Mouse (Mus musculus) gastrocnemius, postnatal 36 days (tissue): ENCODE measurements around the gene Dhh. TPM values are rescaled to one million over a fixed set of nuclear protein-coding genes. Genes with fewer than 3 reads are reported as not detected.

Experiments
- DNase-seq, 2 experiments: peaks; one replicate each; pipeline ENCODE4 v3.0.0; 2022
- intact Hi-C: fragments of 180-260 bp; cut with DNase I; formaldehyde crosslinking; loops from one replicate; pipeline ENCODE4 v1.15.1; 2025
- total RNA-seq, 2 experiments: library from RNA; stranded (reverse); gene quantifications; 2 replicates each; pipeline ENCODE4 v1.2.3; 2021

Gene Dhh
- total RNA-seq, 2 experiments from 2014 or later: 0.41 to 0.96 TPM

- intact Hi-C loops: loop anchor here (5.0 kb wide), 1 partner anchor 34 kb away; the partner anchor contains the start of gene Lmbr1l
- DNase-seq: no peak
These were observed 14.7 kb downstream of the Dhh start for GRCm38 (mm10) chr15:98883661-98884060.

DNA sequence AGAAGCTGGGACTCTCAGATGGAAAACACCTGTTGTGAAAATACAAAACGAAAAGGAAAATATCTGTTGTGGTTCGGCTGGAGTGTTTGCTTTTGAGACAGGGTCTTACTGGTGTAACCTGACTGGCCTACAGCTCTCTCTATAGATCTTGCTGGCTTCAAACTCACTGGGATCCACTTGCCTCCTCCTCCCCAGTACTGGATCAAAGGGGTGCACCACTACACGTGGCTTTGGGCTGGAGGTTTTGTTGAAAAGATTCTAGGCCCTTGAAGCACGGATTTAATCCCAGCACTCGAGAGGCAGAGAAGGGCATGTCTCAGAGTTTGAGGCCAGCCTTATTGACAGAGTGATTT is 16.7 kb downstream of the Dhh start:
- intact Hi-C loops: loop anchor here (5.0 kb wide), 1 partner anchor 36 kb away; the partner anchor contains the start of gene Lmbr1l
- DNase-seq: no peak

DNA sequence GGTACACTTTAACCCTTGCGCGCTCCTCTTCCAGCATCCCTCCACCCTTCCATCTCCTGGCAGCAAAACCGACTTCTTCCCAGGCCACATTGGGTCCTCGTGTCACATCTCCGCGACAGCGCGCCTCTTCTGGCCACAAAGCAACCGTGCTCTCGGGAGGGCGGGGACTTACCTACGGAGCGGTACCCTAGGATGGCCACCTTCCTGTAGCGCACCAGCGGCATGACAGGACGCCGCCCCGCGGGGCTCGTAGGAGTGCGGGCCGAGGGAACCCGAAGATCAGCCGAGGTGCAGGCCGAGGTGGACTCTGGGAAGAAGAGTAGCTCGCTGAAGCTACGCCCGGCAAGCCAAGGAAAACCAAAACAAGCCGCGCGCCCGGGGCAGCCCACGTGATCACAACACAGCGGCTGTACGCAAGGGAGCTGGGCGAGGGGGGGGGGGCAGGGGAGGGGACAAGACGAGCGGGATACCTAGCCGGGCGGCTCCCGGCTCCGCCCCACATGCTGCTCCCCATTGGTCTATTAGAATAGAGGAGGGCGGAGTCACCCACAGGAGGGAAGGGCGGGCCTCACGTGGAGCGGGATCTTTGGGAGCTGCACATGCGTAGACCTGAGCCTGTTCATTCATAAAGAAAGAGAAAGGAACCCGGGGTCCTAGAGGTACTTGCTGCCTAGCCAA is 17.2 kb downstream of the Dhh start:
- peak; percentile 81 to 88 for DNase-seq
- intact Hi-C loops: loop anchor here (5.0 kb wide), 1 partner anchor 36 kb away; the partner anchor contains the start of gene Lmbr1l

DNA sequence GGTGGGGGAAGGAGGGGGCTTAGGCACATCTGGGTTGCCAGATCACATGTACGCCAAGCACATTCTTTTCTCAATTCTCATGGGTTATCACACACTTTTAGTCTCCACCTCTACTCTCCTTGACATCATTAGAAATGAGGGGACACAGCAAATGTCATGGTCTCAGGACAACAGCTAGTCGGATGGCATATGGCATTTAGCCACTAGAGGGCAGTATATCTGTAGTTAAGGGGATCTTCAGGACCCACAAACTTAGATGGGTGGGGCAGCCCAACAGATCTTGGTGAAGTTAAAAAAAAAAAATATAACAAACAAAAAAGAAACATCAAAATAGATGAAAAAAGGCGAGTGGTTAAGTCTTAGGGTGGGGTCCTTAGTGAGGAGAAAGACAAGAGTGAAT is 21.0 kb downstream of the Dhh start:
- intact Hi-C loops: loop anchor here (5.0 kb wide), 2 partner anchors 50 to 120 kb away; no protein-coding TSS in a partner anchor
- DNase-seq: peak in 1 of 2 experiments; percentile 58

DNA sequence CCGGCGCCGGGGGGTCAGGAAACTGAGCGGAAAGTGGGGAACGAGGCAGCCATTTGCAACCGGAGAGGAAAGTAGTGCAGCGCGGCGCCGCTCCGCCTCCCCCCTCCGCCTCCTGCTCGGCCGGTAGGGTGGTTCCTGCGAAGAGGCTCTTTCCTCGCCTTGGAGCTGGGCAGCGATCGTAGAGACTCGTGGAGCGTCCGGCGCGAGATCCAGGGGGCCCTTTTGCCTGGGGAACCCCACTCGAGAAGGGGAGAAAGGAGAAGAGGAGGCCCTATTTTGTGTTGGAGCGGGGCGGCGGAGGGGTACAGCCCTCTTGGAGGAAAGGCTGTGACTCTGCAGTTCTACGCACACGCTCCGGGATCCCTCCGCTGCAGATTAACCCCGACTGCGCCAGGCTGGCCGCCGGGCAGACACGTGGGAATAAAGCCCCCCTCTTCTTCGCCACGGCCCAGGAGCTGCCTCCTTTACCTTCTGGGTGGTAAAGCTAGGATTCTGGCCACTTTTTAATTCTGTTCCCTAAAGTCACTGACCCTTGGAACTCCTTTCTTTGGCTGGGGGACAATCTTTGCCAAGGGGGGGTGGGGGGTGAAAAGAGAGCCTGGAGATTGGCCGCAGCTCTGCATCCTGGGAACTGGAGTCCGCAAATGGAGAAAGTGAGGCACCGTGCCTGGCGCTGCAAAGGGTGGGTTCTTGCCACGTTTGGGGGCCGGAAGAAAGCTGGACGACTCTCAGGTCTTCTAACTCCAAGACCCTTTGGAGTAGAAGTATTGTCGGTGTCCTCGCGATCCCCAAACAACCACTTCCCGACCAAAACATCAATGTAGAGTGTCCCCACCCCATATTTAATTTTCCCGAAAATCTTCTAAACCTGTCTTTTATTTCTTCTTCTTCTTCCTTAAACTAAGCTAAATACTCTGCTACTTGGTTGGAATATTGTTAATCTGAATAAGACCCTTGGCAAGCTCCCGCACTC is 26.1 kb downstream of the Dhh start:
- DNase-seq: peak; percentile 87 to 95
- intact Hi-C loops: no loop called here

DNA sequence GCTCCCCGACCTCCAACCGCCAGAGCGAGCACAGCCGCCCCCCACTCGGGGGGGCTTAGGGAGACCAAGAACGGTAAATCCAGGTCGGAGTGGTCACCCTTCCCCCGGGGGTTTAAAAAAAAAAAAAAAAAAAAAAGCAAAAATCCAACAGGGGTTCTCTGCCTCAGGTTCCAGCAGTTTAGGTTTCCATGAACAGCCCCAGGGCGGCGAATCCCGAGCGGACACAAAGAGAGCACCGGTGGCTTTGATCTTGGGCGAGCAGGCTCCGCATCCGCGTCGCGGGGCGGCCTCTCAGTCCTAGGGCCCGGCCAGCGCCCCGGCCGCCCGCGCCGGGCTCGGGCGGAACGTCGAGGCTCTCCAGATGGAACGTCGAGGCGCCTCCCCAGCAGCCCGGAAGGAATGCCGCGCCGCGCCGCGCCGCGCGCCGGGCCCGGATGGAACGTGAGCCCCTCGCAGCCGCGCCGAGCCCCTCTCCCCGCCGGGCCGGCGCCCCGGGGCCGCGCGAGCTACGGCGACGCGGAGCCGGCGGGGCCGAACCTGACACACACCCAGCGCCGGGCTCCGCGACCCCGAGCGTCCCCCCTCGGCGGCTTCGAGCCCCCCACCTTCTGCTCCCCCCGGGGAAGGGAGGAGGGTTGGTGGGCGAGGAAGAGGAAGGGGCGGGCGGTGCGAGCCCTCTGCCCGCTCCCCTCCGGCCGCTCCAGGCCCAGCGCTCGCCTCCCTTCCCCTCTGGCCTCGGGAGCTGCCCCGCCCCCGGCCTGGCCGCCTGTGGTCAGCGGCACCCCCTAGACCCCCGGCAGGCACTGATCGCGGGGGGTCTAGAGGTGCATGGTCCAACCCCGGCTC is 27.0 kb downstream of the Dhh start, which contains the start of gene Kmt2d:
Gene Kmt2d (minus strand): TSS at position 135 of the 846 bp plus-strand sequence.
- DNase-seq: no peak
- intact Hi-C loops: no loop called here

DNA sequence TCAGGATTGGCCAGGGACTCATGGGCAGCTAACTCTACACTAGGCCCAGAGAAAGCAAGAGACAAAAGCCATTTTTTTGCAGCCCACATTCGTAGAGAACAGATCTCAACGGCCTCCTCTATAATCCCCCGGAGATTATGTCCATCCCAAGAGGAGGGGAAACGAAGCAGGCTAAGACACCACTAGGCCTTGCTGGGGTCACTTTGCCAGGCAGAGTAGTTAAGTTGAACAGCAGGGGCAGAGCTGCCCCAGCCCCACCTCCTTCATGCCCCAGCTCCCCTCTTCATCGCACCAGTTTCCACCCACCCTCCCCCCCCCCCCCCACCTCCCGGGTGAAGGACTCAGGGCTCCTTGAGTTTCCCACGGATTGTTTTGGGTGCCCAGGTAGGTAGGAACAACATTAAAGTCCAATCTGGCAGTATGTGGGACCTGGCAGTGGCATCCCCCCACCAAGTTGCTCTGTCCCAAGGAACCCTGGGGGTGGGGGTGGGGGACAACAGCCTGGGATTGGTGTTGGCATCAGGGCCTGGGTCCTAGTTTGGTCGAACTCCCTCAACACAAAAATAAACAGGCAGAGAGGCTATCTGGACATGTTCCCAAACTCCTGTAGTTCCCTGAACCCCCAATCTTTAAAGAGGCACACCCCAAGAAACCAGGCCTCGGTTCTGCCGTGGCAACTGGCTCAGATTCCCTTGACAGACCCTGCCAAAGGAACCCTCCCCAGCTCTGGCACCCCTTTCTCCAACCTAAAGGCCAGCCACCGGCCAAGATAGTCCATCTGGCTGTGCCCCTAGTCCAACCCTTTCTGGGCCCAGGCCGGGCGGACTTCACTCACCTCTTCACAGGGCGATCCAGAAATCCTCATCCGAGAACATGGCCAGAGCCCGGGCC is 27.9 kb downstream of the Dhh start:
- peak; percentile 53 to 58 for DNase-seq

GRCm38 (mm10) chr15:98869342-98870178 is 28.8 kb downstream of the Dhh start:
- no peak for DNase-seq
- intact Hi-C loops: loop anchor here (5.0 kb wide), 1 partner anchor 37 kb away; the partner anchor contains the start of gene Prkag1

More for the DNA sequence above, 27.9 kb downstream of the Dhh start:
- intact Hi-C loops: no loop called here

GRCm38 (mm10) chr15:98868346-98869063 is 29.8 kb downstream of the Dhh start:
- DNase-seq: no peak
- intact Hi-C loops: loop anchor here (5.0 kb wide), 1 partner anchor 36 kb away; the partner anchor contains the start of gene Prkag1

GRCm38 (mm10) chr15:98867321-98867720 is 31.0 kb downstream of the Dhh start:
- intact Hi-C loops: loop anchor here (5.0 kb wide), 1 partner anchor 35 kb away; the partner anchor contains the start of gene Prkag1
- no peak for DNase-seq

DNA sequence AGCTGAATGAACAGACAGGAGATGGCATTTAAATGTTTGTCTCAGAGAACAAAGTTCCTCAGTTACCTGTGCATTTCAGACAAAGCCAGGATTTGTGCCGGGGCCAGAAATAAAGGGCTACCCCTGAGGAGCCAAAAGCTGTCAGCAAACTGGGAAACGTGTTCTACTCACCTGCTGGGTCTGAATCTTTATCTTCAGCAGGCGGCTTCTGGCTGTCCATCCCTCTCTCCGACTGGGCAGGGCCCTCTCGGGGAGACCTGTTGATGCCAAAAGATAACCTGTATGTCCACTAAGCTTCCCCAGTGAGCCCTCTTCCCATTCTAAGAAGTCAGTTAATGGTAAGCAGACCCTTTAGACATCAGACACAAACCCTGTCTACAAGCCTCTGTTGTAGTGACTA is 31.8 kb downstream of the Dhh start:
- intact Hi-C loops: loop anchor here (5.0 kb wide), 1 partner anchor 34 kb away; the partner anchor contains the start of gene Prkag1
- DNase-seq: no peak

DNA sequence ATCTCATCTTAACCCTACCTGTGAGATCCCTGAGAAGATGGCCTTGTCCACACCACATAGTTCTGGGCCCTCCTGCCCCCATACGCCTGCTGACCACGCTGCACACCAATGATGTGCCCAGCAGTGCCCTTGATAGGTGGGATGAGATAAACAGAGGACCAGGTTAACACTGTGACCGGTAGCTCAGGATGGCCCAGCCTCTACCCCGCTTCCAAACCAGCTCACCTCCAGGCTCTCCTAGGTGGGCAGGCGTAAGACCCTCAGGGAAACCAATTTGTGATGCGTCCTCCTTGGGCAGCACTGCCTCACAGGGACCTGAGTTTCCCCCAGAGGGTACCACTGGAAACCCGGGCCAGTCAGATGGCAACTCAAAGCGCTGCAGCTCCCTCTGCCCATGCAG is 32.6 kb downstream of the Dhh start:
- no peak for DNase-seq
- intact Hi-C loops: loop anchor here (5.0 kb wide), 1 partner anchor 33 kb away; the partner anchor contains the start of gene Prkag1

- no peak for DNase-seq
- intact Hi-C loops: loop anchor here (5.0 kb wide), 1 partner anchor 33 kb away; the partner anchor contains the start of gene Prkag1
These were observed 33.4 kb downstream of the Dhh start for GRCm38 (mm10) chr15:98864951-98865350.

DNA sequence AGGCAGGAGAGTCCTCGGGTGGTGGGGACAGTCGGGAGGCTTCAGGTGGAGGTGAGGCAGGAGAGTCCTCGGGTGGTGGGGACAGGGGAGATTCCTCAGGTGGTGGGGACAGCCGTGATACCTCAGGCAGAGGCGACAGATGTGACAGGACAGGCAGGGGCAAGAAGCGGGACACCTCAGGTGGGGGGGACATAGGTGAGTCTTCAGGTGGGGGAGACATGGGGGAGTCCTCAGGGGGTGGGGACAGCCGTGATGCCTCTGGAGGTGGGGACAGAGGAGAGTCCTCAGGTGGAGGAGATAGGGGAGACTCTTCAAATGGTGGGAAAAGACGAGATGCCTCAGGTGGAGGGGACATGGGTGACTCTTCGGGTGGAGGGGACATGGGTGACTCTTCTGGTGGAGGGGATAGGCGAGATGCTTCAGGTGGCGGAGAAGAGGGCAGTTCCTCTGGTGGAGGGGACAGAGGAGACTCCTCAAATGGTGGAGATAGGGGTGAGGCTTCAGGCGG is 34.8 kb downstream of the Dhh start:
- intact Hi-C loops: no loop called here
- no peak for DNase-seq

DNA sequence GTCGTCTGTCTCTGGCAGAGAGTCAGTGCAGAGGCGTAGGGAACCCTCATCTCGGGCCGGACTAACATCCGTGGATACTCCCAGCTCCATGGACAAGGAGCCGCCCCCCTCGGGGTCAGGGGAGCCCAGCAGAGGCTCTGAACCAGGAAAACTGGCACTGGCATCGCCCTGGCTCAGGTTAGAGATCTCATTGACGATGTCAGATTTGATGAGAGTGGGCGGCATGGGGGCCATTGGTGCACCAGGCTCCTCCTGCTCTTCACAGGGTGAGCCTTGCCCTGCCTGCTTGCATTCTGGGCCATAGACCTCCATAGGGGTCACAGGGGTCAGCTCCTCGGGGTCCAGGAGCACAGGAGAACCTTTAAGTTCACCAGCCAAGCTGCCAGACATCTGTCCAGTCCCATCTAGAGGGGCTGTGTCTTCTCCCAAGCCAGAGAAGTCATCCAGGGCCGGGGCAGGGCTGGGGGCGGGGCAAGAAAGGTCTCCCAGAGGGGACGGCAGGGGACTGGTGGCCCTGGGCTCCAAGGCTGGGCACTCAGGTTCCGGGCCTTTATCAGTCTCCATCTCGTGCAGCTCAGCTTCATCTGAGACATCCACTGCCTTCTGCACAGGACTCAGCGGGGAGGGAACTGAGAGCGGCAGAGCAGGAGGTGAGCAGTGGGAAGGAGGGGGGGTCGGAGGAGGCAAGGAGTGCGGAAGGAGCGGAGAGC is 36.5 kb downstream of the Dhh start:
- no peak for DNase-seq
- intact Hi-C loops: no loop called here

DNA sequence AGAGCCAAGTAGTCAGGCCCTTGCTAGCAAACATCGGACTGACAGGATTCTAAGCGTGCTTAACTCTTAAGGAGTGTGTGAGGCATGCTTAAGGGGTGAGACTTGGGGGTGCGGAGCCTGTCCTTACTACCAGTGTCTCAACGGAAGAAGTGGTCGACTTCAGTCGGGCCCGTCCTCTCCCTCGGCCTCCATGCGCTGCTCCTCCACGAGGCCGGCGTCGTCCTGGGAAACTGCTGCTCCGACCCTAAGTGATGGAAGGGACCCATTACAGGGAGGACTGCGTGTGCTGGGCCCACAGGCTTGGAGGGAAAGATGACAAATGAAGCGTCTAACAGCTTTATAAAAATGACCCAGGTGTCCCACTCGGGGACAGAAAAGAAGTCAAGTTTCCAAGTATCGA is 37.4 kb downstream of the Dhh start:
- intact Hi-C loops: no loop called here

More for the DNA sequence above, 37.4 kb downstream of the Dhh start:
- no peak for DNase-seq
